Mouse (Mus musculus) embryonic facial prominence, embryonic 12.5 days (tissue): ENCODE results near the gene Chsy1. TPM values are rescaled to one million over a fixed set of nuclear protein-coding genes. Genes with fewer than 3 reads are reported as not detected.

Experiments
- ATAC-seq: fragments of 200-750 bp; cut with Nextera tagmentation; 2 replicates; pipeline ENCODE4 v1.8.0; 2017; ENCODE audit not compliant: insufficient number of reproducible peaks, insufficient read depth, low FRiP score, low TSS enrichment
- H3K27ac ChIP-seq: fragments of 300-500 bp; sonication (generic); 2 replicates; pipeline ENCODE4 v1.5.1; 2016; ENCODE audit warnings: mild to moderate bottlenecking
- H3K27me3 ChIP-seq: fragments of 300-500 bp; sonication (generic); 2 replicates; pipeline ENCODE4 v1.6.1; 2016; ENCODE audit warnings: mild to moderate bottlenecking, moderate library complexity
- H3K36me3 ChIP-seq: fragments of 300-500 bp; sonication (generic); 2 replicates; pipeline ENCODE4 v1.6.1; 2016; ENCODE audit warnings: mild to moderate bottlenecking
- H3K4me1 ChIP-seq: fragments of 300-500 bp; sonication (generic); 2 replicates; pipeline ENCODE4 v1.6.1; 2016
- H3K4me2 ChIP-seq: fragments of 300-500 bp; sonication (generic); replicated peaks from 2 replicates; pipeline ENCODE4 v1.6.1; 2016; ENCODE audit warnings: mild to moderate bottlenecking, moderate library complexity
- H3K4me3 ChIP-seq: fragments of 300-500 bp; sonication (generic); 2 replicates; pipeline ENCODE4 v1.5.1; 2016; ENCODE audit warnings: mild to moderate bottlenecking
- H3K9ac ChIP-seq: fragments of 300-500 bp; sonication (generic); 2 replicates; pipeline ENCODE4 v1.6.1; 2016; ENCODE audit warnings: mild to moderate bottlenecking, moderate library complexity
- H3K9me3 ChIP-seq: fragments of 300-500 bp; sonication (generic); 2 replicates; pipeline ENCODE4 v1.6.1; 2016; ENCODE audit warnings: mild to moderate bottlenecking, moderate library complexity
- WGBS: fragments of 180-500 bp; shearing (Covaris S2); methylation state at CpG from one replicate; pipeline ENCODE4 v1.1.7; 2016; 5-methylcytosine and 5-hydroxymethylcytosine counted together
- polyA plus RNA-seq: library from polyadenylated mRNA; unstranded; fragments of >200 nt; fragmentation: Nextera tagmentation; extraction: Ambion mirVana; gene quantifications from 2 replicates; pipeline ENCODE4 v1.2.1, GENCODE M21; 2016

The Chsy1 gene
- polyA plus RNA-seq, 1 experiment from 2014 or later = 21.2 TPM

DNA sequence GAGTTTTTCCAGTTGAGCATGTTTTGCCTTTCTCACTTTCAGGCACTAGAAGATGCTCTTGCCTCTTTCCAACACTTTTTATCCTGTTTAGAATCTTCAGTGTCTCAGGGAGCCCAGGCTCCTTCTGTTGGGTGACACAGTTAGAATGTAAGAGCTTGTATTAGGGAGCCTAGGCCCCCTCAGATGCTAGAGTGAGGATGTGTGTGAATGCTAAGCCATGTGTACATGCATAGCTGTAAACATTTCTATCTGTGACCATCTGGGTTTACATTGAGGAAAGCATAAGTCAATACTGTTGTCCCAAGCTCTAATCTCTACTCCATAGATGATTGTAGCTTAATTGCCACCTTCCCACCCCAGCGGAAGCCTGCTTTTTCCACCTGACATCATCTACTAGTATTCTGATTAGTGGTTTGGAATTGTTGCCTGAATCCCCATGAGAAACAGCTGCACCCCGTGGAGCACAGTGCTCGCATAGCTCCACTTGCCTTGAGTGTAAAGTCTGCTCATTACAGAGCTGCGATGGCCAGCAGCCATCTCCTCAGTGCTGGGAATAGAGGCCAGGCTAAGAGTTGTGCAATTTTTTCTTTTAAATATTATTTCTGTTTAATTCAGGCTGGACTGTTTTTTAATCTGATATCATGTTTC is 31.7 kb downstream of the Chsy1 start:
- no peak overlapping the region for H3K9ac ChIP-seq
- WGBS = 63% methylated on average over 4 of the region's 4 CpGs
- peaks cover 3% of the 10 kb centered on the region; the same call in 1 of the 2 replicates for H3K36me3 ChIP-seq
- no peak overlapping the region for H3K27ac ChIP-seq
- no peak overlapping the region for H3K4me3 ChIP-seq
- H3K4me1 ChIP-seq = peaks cover 3% of the 10 kb centered on the region
- H3K4me2 ChIP-seq = no peak overlapping the region
- no peak for ATAC-seq
- H3K9me3 ChIP-seq = no peaks in the 10 kb centered on the region
- no peaks in the 10 kb centered on the region for H3K27me3 ChIP-seq

DNA sequence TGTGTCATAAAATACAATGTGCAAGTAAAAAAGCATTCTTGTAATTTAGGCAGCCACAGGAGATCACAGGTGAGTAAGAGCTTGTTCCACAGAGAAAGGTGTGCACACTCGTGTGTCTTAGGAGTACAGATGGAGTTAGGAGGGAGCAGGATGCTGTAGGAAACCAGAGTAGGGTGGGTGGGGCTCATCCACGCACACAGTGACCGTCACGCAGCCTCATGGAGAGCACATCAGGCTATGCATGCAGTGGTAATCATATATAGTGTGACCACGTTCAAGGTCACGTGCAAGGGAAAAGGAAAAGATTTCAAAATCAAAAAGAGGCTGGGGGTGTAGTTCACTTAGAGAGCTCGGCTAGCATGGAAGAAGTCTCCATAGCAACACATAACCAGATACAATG is 33.2 kb downstream of the Chsy1 start:
- H3K27me3 ChIP-seq = no peaks in the 10 kb centered on the region
- H3K9me3 ChIP-seq = no peaks in the 10 kb centered on the region
- H3K36me3 ChIP-seq = peaks cover 3% of the 10 kb centered on the region; the same call in 1 of the 2 replicates
- 82% methylated on average over 7 of the region's 7 CpGs for WGBS
- H3K9ac ChIP-seq = no peak overlapping the region
- no peak for ATAC-seq
- H3K4me3 ChIP-seq = no peak overlapping the region
- no peaks in the 10 kb centered on the region; the same call in 1 of the 2 replicates for H3K4me1 ChIP-seq
- no peak overlapping the region for H3K4me2 ChIP-seq
- H3K27ac ChIP-seq = no peak overlapping the region

DNA sequence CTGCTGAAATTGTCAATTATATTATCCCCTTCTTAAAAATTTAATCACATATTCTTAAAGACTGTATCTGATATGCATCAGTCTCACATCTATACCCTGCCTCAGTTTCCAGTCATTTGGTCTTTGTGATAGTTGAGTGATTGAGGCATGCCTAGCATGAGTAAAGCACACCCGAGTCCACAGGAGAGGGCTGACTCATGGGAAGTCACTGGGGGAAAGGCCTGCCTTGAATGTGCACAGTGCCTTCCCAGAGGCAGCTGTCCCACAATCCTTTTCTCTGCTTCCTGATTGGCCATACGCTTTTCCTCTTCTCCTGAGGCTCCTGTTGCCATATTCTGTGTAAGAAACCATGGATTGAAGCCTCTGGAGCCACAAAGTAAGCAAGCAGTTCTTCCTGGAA is 35.2 kb downstream of the Chsy1 start:
- 90% methylated on average over 2 of the region's 2 CpGs for WGBS
- no peaks in the 10 kb centered on the region for H3K27me3 ChIP-seq

DNA sequence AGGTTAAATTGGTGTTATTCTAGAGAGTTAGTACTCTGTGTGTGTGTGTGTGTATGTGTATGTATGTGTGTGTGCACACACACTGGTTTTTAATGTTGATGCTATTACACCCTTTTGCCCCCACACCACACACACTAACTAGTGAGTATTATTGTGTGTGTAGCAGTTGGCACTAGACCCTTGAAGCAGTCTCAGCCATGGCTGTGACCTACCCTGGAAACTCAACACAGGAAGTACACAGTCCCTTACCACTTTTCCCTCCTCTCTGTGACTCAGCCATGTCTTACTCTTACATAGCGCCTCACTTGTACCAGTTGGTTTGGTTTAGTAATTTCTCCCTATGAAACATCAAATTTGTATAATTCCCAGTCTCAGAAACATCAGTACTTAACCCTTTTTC is 37.8 kb downstream of the Chsy1 start:
- no peaks in the 10 kb centered on the region for H3K9me3 ChIP-seq
- no peak for ATAC-seq
- H3K27me3 ChIP-seq = no peaks in the 10 kb centered on the region
- no peaks in the 10 kb centered on the region for H3K36me3 ChIP-seq
- no peak overlapping the region for H3K27ac ChIP-seq
- WGBS = 88% methylated on average over 1 of the region's 1 CpGs
- H3K4me2 ChIP-seq = no peak overlapping the region
- H3K4me3 ChIP-seq = no peak overlapping the region
- no peaks in the 10 kb centered on the region for H3K4me1 ChIP-seq
- H3K9ac ChIP-seq = no peak overlapping the region

More for the DNA sequence above, 35.2 kb downstream of the Chsy1 start:
- ATAC-seq = no peak
- no peak overlapping the region for H3K9ac ChIP-seq
- H3K4me3 ChIP-seq = no peak overlapping the region
- no peaks in the 10 kb centered on the region for H3K4me1 ChIP-seq
- H3K9me3 ChIP-seq = no peaks in the 10 kb centered on the region
- no peaks in the 10 kb centered on the region; the same call in 1 of the 2 replicates for H3K36me3 ChIP-seq
- H3K27ac ChIP-seq = no peak overlapping the region
- no peak overlapping the region for H3K4me2 ChIP-seq

DNA sequence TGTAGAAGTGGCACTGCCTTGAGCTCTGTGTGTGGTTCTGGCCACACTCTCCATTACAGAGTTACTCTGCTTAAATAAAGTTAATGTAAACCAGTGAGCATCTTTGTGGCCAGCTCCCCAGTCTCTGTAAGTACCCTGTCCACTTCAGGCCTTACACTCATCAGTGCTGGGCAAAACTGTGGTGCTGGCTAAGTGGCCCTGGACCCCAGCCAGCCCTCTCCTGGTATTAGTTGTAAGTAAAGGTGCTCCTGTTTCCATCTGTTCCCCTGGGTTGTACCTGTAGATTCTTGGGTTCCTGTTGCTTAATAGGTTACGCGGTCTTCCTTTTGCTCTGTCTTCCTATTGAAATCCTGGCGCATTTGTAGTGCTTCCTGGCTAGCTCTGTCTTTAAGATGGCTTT is 38.5 kb downstream of the Chsy1 start:
- no peaks in the 10 kb centered on the region for H3K9me3 ChIP-seq
- no peak overlapping the region for H3K27ac ChIP-seq
- 96% methylated on average over 3 of the region's 3 CpGs for WGBS
- no peaks in the 10 kb centered on the region for H3K4me1 ChIP-seq
- no peak overlapping the region for H3K4me2 ChIP-seq
- no peaks in the 10 kb centered on the region for H3K27me3 ChIP-seq
- no peak for ATAC-seq
- peaks cover 4% of the 10 kb centered on the region for H3K36me3 ChIP-seq
- H3K9ac ChIP-seq = no peak overlapping the region
- no peak overlapping the region for H3K4me3 ChIP-seq

DNA sequence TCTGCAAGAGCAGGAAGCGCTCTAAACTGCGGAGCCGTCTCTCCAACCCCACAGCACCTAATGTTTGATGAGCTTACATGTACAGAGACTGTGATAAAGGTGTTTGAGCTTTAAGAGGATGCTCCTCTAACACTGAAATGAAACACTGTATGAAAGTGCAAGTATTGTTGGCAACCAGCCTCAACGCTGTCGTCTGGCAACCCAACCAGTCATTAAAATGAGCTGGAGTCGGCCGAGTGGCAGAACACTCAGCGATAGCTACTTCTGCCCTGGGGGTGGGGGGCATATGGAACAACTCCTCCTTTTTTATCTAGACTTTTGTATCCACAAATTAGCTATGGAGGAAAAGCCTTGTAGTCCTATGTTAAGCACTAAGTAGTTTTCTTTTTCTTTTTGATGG is 40.2 kb downstream of the Chsy1 start:
- 79% methylated on average over 8 of the region's 8 CpGs for WGBS
- Histone ChIP-seq H3K9ac (no peak overlapping the region), H3K27me3 (no peaks in the 10 kb centered on the region), H3K9me3 (no peaks in the 10 kb centered on the region), H3K4me2 (no peak overlapping the region), H3K4me3 (no peak overlapping the region), H3K36me3 (peaks cover 9% of the 10 kb centered on the region), H3K4me1 (no peaks in the 10 kb centered on the region), H3K27ac (no peak overlapping the region)
- ATAC-seq = no peak

DNA sequence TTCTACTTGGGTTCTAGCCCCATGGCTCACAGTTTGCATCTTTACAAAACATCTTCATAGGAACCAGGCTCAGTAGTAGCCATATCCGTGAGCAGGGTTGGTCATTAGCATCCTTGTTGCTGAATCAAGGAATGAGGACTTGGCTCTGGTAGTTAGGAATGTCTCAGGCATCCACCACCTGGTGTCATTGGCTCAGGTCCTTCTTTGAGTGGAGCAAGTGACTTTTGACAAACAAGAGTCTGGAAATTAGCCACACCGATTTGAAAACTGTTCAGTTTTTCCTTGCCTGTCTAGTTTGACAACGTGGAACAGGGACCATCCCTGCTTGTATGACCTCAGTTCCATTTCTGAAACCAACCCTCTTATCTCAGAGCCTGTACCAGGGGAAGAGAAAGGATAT is 41.1 kb downstream of the Chsy1 start:
- no peak overlapping the region for H3K27ac ChIP-seq
- H3K27me3 ChIP-seq = no peaks in the 10 kb centered on the region
- H3K9ac ChIP-seq = no peak overlapping the region
- no peak overlapping the region for H3K4me2 ChIP-seq
- ATAC-seq = no peak
- 85% methylated on average over 3 of the region's 3 CpGs for WGBS
- peaks cover 9% of the 10 kb centered on the region for H3K36me3 ChIP-seq
- H3K9me3 ChIP-seq = no peaks in the 10 kb centered on the region
- H3K4me3 ChIP-seq = no peak overlapping the region
- H3K4me1 ChIP-seq = no peaks in the 10 kb centered on the region

DNA sequence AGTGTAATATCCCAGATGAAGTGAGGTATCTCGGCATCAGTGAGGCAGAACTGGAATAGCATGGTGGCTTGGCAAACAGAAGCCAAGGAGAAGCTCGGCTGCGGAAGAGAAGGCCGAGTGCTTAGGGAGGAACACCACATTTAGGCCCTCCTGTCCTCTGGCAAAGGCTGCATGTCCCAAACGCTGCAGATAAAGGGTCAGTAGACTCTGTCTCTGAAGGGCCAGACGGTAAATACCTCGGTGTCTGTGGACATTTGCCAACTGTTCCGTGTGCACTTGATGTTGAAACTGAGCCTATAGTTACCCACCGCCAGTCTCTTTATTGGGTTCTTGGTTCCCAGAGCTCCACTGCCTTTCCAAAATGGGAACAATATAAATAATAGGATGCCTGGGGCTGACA is 48.1 kb downstream of the Chsy1 start:
- no peaks in the 10 kb centered on the region for H3K27me3 ChIP-seq
- H3K9me3 ChIP-seq = no peaks in the 10 kb centered on the region
- peaks cover 9% of the 10 kb centered on the region for H3K36me3 ChIP-seq
- no peaks in the 10 kb centered on the region for H3K4me1 ChIP-seq
- no peak overlapping the region for H3K4me2 ChIP-seq
- ATAC-seq = no peak
- no peak overlapping the region for H3K9ac ChIP-seq
- H3K4me3 ChIP-seq = no peak overlapping the region
- H3K27ac ChIP-seq = no peak overlapping the region
- 82% methylated on average over 9 of the region's 9 CpGs for WGBS

DNA sequence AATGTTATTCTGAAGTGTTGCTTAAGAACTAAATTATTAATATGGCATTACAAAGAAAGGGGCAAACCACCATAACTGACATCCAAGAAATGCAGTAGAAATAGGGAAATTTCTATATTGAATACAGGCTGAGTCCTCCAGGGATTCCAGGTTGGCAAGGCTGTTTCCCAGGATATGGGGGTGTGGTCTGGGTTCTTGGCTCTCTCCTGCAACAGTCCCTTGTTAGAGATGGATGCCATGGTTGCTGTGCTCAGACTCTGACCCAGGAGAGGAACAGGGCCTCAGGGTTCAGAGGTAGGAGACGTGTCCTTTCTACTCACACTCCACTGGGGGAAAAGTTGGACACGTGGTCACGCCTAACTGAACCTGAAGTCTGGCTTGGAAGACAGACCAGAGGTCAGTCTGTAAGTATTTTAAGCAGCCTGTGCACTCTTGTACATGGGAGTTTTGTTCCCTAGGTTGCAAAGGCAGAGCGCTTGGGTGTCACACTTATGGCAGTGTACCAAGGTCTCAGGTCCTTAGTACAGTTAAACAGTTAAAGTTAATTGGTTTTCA is 48.6 kb downstream of the Chsy1 start:
- Histone ChIP-seq H3K27ac (no peak overlapping the region), H3K4me2 (no peak overlapping the region), H3K4me1 (no peaks in the 10 kb centered on the region), H3K36me3 (peaks cover 4% of the 10 kb centered on the region), H3K27me3 (no peaks in the 10 kb centered on the region), H3K9me3 (no peaks in the 10 kb centered on the region), H3K9ac (no peak overlapping the region), H3K4me3 (no peak overlapping the region)
- ATAC-seq = no peak
- 81% methylated on average over 4 of the region's 4 CpGs for WGBS

DNA sequence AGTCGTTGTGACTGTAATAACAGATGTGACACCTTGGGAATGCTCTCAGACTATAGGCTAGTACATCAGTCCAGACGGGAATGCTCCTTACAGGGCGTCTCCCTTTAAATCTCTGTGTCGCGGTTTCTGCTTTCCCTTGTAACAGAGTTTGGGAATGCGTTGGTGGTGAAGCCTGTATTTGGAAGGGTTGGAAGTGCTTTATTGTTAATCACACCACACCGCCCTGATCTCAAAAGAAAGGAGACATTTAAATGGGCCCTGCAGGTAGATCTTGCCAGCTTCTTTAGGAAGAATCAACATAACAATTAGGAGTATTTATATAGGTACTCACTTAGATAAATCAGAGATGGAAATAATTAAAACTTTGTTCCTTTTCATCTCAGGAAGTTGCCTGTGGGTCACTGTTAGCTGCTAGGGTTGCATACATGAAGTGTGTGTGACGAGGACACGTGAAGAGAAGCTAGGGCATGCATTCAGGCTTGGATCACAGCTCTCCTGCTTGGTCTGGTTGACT is 49.4 kb downstream of the Chsy1 start:
- no peak for ATAC-seq
- Histone ChIP-seq H3K4me2 (no peak overlapping the region), H3K4me1 (peaks cover 3% of the 10 kb centered on the region; the same call in 1 of the 2 replicates), H3K4me3 (no peak overlapping the region), H3K27me3 (no peaks in the 10 kb centered on the region), H3K27ac (no peak overlapping the region), H3K36me3 (no peaks in the 10 kb centered on the region), H3K9ac (no peak overlapping the region), H3K9me3 (no peaks in the 10 kb centered on the region)
- WGBS = 74% methylated on average over 9 of the region's 9 CpGs

DNA sequence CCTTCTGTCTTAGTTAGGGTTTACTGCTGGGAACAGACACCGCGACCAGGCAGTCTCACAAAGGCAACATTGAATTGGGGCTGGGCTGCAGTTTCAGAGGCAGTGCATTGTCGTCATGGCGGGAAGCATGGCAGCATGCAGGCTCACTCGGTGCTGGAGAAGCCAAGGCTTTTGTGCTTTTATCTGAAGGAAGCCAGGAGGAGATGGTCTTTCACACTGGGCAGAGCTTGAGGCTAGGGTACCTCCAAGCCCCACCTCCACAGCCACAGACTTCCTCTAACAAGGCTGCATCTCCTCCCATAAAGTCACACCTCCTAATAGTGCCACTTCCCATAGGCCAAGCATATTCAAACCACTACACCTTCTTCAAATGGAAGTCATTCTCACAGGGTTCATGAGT is 50.6 kb downstream of the Chsy1 start:
- Histone ChIP-seq H3K4me1 (peaks cover 8% of the 10 kb centered on the region), H3K27ac (no peak overlapping the region), H3K27me3 (no peaks in the 10 kb centered on the region), H3K4me3 (no peak overlapping the region), H3K9ac (no peak overlapping the region), H3K4me2 (no peak overlapping the region), H3K9me3 (no peaks in the 10 kb centered on the region), H3K36me3 (no peaks in the 10 kb centered on the region)
- WGBS = 49% methylated on average over 5 of the region's 5 CpGs
- no peak for ATAC-seq

DNA sequence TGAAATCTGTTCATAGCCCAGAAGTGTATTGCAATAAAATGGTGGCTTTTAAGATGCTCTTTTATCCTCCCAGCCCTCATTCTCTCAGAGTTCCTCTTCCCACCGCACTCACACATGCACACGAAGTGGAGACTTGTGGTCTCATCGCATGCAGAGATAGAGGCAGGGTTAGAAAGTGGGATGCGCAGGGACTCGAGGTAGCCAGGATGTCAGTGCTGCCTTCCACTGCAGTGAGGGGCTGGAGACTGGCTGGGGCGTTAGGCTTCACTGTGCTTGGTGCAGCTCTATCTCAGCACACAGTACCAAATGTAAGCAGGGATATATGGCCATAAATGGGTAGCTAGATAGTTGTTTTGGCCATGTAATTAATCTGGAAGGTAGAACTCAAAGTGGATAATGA is 52.5 kb downstream of the Chsy1 start:
- H3K36me3 ChIP-seq = no peaks in the 10 kb centered on the region
- no peak overlapping the region for H3K4me3 ChIP-seq
- no peaks in the 10 kb centered on the region for H3K9me3 ChIP-seq
- H3K4me1 ChIP-seq = peaks cover 8% of the 10 kb centered on the region
- no peaks in the 10 kb centered on the region for H3K27me3 ChIP-seq
- H3K27ac ChIP-seq = no peak overlapping the region
- H3K4me2 ChIP-seq = no peak overlapping the region
- H3K9ac ChIP-seq = no peak overlapping the region
- ATAC-seq = no peak
- 92% methylated on average over 6 of the region's 6 CpGs for WGBS
